Mouse (Mus musculus) T-helper 2 cell (primary cell): ENCODE data around the gene Olfr231.

Experiments used
- in situ Hi-C: fragments of 300-600 bp; cut with MboI, MseI; formaldehyde crosslinking; loops from one replicate; pipeline ENCODE4 v1.15.1; 2025; ENCODE audit warnings: high pct_unique_total_duplicates

The Olfr231 gene

DNA sequence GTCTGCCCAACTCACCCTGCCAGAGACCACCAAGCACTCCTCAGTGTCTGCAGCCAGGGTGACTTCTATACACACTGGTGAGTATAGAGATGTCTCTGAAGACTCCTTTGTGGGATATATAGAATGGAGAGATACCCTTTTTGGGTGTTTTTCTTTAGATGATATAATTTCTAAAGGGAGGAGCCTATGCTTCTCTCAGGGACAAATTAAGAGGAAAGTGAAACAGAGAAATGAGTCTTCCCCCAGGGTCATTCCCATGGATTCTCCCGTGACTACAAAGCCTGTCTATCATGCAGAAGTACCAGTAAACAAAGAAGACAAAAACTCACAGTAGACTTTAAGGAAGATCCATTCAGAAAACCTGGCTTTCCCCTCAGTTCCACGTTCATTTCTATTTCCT lies at the start of gene Olfr231:
Gene Olfr231 (minus strand): TSS at position 101 of the 400 bp plus-strand sequence.
- in situ Hi-C loops: no loop called here

DNA sequence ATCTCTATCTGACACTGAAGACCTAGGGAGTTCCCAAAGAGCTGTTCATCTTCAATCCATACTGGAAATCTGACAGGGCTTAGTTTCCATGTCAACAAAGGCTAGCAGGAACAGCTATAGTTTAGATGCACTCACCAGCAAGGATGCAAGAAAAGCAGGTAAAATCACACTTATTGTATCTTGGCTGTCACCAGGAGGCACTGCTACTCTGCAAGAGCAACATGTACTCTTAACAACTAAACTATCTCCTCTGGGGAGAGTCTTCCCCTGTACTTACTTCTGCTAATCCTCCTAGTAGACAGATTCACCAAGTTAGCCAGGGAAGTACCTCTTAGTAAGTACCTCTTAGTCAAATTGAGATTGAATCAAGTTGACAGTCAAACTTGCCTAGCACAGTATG lies 48.1 kb upstream of the Olfr231 start:
- in situ Hi-C loops: no loop called here

DNA sequence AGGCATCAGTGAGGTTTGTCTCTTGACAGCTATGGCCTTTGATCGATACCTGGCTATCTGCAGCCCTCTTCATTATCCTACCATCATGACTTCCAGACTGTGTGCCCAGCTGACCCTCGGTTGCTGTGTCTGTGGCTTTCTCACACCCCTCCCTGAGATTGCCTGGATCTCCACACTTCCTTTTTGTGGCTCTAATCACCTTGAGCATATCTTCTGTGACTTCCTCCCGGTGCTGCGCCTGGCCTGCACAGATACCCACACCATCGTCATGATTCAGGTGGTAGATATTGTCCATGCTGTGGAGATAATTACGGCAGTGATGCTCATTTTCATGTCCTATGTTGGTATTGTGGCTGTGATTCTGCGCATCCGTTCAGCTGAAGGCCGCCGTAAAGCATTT lies 38.1 kb upstream of the Olfr231 start:
- in situ Hi-C loops: no loop called here

DNA sequence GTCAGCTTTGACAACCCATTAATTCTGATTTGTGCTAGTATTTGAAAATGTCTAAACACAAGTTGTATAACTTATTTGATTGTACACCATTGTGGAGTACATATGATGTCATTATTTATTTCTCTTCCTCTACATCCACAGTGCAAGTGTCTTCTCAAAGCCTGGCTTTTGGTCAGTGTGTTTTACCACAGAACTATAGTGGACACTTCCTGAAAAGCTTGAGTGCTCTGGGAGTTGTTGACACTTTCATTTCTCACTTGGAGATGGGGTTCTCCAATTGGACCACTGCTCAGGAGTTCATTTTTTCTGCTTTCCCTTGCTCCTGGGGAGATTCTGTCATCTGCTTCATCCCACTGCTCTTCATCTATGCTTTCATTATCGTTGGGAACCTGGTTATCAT lies 37.5 kb upstream of the Olfr231 start:
- in situ Hi-C loops: no loop called here

DNA sequence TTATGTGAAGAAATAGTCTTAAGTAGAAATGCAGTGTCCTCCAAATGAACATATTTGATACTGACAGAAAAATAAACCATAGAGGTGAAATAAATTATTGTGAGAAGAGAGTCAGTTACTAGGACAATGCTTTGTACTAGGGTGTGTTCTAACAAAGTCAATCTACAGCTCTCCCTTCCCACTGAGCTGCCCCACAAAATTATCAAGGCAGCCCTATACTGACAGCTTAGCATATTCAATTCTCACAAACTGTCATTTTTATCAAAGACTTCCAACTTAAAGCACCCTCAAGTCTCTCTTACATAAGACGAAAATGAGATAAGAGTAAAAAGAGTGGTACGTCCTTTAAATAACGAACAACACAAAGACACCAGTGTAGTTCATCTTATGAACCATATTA lies 36.7 kb upstream of the Olfr231 start:
- in situ Hi-C loops: no loop called here

DNA sequence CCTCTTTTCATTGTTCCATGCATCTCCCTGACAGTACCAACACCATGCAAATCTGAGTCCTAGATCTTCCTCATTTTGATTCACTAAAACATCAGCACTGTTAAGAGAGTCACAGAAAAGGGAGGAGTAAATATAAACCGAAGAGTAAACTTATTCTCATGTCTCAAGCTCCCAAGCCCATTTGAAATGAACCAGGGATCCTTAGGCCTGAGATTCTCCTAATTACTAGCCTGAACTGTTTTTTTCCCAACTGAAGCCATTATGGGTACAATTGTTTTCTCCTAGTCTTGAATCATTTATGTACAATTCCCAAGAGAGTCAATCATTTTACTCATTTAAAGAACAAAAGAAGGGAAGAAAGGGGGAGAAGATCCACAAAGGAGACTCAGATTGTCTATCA lies 34.4 kb upstream of the Olfr231 start, which contains the start of gene Olfr420:
Gene Olfr420 (plus strand): TSS at position 301 of the 400 bp plus-strand sequence.
- in situ Hi-C loops: no loop called here

DNA sequence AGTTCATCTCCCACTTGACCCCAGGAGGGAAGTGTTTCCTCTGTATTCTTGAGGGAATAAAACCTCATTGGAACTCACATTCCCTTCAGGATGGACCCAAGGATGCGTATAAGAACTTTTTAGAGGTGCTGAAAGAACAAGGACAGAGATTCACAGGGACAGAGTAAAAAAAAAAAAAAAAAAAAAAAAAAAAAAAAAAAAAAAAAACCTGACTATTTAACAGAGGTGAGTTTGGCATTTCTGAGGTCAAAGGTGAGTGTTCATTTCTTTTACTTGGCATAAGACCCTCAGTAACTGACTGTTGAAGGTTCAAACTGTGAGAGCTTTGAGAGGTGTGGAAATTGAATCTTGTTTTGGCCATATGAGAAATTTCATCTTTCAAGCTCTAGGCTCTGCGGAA lies 28.3 kb upstream of the Olfr231 start:
- in situ Hi-C loops: no loop called here

DNA sequence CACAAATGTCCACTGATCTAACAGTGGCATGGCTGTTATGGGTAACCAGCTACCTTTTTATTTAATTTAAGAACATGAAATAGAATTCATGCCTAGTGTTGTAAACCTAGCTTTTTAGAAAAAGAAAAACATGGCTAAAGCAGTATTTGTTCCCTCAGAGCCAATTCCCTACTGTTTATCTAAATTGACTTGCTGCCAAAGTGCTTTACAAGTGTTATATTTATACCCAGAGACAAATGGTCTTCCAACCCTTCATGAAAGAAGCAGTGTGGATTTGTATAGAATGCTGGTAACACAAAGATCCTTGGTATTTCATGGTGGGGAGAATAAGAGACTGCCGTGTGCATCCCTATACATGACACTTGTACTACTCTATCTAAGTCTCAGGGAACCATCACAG lies 25.7 kb upstream of the Olfr231 start:
- in situ Hi-C loops: no loop called here

DNA sequence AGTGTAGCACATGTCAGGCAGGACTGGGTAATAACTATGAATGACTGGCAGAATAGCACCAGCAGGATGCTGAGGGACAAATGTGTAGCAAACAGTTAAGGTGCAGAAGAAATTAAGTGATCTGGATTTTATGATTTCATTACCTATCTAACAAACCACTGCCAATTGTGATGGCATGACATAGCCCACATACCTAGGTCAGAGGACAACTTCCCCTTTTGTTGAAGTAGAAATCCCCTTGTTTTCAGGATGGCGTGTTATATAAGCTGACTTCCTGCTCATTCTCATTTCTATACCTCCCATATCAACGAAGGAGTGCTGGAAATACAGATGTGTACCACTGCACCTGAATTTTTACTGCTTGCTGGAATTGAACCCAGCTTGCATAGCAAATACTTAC lies 20.4 kb upstream of the Olfr231 start:
- in situ Hi-C loops: no loop called here

DNA sequence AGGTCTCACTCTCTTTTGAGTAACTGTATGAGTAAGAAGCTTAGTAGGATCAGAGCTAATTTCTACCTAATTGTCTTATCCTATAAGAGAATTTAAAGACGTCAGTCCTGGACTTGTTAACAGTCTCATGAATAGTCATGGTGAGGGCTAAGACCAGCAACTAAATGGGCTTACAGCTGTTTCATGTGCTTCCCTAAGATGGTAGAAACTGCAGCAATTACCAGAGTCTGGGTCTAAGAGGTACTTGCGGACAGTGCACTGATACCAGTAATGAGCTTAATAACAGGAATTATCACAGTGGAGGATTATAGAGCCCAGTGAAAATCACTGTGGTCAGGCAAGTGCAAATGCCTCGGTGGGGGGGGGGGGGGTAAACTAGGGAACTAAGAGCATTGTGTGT lies 11.0 kb upstream of the Olfr231 start:
- in situ Hi-C loops: no loop called here

DNA sequence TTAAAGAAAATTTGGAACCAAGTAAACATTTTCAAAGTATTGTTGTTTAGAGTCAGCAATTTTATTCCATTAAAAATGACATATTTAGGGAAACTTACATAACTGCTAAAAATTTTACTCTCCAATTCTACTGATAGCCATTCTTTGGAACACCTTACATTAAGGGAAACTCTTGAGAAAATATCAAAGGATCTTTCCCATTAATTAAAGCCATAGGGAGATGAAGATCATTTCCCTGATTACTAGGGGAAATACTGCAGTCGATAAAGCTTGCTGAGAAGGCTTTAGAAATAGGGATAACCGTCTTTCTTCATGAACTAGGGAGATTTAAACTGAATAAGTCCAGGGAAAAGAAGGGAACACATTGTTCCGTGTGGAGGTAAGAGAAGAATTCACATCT lies 10.3 kb upstream of the Olfr231 start, which contains the start of gene Olfr424:
Gene Olfr424 (plus strand): TSS at position 301 of the 400 bp plus-strand sequence.
- in situ Hi-C loops: no loop called here

DNA sequence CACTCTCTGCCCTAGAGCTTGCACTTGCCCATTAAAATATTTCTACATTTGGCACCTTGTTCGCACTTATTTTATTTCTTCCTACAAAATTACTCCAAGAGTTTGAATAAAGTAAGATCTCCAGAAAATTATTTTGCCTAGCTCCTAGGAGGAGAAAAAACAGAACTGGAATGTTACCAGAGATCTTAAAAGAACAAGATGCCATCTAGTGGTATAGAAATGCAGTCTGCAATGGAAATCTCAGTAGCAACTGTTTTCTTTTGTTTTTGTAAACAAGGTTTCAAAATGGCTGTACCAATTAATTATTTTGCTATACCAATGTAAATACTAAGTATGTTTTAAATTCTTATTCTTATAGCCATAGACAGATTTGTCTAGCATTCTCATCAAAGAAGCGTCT lies 17.2 kb downstream of the Olfr231 start:
- in situ Hi-C loops: no loop called here

DNA sequence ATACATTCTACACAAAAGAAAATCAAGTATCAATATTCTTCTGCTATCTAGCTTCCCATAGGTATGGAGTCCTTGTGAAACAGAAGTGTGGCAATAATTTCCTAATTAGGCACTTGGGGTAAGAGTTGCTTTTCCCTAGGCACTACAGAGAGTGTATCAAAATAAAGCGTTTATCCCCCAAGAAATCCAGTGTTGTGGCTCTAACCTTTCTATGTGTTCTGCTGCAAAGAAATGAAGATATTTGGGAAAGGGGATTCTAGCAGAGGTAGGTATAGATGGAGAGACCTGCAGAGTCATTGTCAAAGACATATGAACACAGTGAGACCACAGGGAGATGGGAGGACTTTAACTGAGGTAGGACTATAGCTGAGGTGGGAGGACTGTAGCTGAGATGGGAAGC lies 24.4 kb downstream of the Olfr231 start, which contains the start of gene Olfr427:
Gene Olfr427 (plus strand): TSS at position 301 of the 400 bp plus-strand sequence.
- in situ Hi-C loops: no loop called here

DNA sequence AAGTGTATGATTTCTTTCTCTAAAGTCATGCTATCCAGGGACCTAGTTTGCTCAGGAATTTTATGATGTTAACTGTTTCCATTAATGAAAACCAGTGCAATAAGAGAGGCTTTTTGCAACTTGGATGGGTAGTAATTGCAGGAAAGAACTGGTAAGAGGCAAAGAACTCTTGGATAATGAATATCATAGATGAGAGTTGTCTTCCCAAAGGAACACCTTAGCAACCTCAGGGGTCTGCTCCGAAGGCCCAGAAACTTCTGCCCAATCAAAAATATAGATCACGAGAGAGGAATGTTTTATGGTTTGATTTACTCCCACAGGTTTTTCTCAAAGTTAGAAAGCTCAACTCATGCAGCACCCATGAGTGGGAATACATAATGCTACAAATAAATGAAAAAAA lies 36.9 kb downstream of the Olfr231 start, which contains the start of gene Olfr429:
Gene Olfr429 (plus strand): TSS at position 301 of the 400 bp plus-strand sequence.
- in situ Hi-C loops: no loop called here

DNA sequence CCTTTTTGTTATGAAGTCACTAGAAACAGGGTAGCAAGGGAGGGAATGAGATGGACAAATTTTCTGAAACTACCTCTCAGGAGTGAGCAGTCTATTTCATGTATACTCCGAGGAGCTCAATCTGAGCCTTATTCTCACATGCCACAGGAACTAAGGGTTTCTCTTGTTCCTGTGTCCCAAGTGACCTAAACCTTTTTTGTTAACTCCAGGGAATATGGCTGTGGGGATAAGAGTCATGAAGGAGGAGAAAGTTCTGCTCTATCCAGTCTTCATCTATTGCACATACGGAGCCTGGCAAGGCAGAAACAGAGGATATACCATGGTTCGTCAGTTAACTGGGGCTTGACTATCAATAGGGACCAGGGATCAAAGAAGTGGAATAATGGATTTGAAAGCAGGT lies 54.7 kb downstream of the Olfr231 start, which contains the start of gene Olfr430:
Gene Olfr430 (plus strand): TSS at position 301 of the 400 bp plus-strand sequence.
- in situ Hi-C loops: no loop called here
